Mouse (Mus musculus) macrophage (primary cell): ENCODE data around the gene Shisa8. TPM values are rescaled to one million over a fixed set of nuclear protein-coding genes. Genes with fewer than 3 reads are reported as not detected.

Source experiments
- H3K27ac ChIP-seq: fragments of 350-480 bp; formaldehyde crosslinking; 2 replicates; pipeline ENCODE4 v1.9.0; 2021
- H3K36me3 ChIP-seq: fragments of 350-480 bp; formaldehyde crosslinking; 2 replicates; pipeline ENCODE4 v1.9.0; 2021; ENCODE audit errors: inconsistent target
- H3K4me3 ChIP-seq: fragments of 350-480 bp; formaldehyde crosslinking; 2 replicates; pipeline ENCODE4 v1.9.0; 2021; ENCODE audit errors: inconsistent target
- H3K79me2 ChIP-seq: fragments of 350-480 bp; formaldehyde crosslinking; 2 replicates; pipeline ENCODE4 v1.9.0; 2021; ENCODE audit errors: inconsistent target
- WGBS: methylation state at CpG from one replicate; pipeline ENCODE4 v1.1.7; 2026; ENCODE audit warnings: inconsistent platforms; ENCODE audit not compliant: missing documents; 5-methylcytosine and 5-hydroxymethylcytosine counted together
- polyA plus RNA-seq: library from polyadenylated mRNA; stranded (reverse); fragments of 250-400 nt; gene quantifications from 3 replicates; pipeline ENCODE4 v1.2.4, GENCODE M21; 2018; ENCODE audit warnings: inconsistent platforms

Shisa8 gene
- polyA plus RNA-seq, 1 experiment from 2014 or later, result not detected

DNA sequence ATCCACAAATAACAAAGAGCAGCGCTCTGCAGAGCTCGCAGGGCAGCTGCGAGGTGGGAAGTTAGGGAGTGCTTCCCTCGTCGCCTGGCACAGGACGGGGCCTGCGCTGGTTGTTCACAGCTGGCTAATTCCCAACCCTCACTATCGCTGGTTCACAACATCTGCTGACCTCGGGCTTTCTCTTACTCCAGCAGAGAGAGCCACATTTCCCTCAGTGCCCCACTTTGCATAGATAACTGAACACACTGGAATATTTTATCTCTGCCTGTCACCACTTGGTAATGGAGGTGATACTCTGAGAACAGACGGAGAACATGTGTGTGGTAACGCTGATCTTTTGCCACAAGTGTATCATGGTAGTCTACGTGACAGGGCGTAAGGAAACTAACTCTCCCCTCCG, 26.5 kb downstream of the Shisa8 start:
- no peak overlapping the region for H3K27ac ChIP-seq
- WGBS, result 96% methylated on average over 14 of the region's 14 CpGs
- H3K79me2 ChIP-seq, result no peaks in the 10 kb centered on the region; the same call in 1 of the 2 replicates
- no peak overlapping the region for H3K4me3 ChIP-seq
- H3K36me3 ChIP-seq, result peaks cover 70% of the 10 kb centered on the region

DNA sequence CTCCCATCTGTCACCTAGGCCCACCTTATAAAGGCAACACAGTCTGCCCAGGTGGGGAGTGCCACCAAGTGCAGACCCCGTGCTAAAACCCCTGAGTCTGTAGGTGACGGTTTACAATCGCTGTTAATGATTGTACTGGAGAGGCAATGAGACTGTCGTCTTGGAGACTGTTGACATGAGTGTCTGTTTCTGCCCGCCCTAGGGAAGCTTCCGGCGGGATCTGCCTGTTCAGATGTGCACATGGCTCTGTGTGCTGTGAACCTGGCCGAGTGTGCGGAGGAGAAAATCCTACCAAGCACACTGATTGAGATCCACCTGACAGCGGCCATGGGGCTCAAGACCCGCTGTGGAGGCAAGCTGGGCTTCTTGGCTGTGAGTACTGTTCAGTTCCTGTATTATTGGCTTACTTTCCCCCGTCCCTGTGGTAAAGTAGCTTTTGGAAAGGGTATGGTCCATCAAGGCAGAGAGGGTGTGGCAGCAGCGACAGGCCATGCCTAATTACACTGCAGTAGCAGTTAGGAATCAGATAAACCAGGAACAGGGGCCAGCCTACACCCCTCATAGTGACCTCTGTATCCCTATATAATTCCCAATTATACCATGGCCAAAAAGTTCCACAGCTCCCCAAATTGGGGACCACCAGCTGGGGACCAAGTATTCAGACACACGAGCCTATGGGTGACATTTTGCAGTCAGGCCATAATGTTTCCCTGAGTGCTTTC, 27.4 kb downstream of the Shisa8 start:
- no peak overlapping the region for H3K27ac ChIP-seq
- H3K79me2 ChIP-seq, result no peaks in the 10 kb centered on the region; the same call in 1 of the 2 replicates
- WGBS, result 92% methylated on average over 14 of the region's 14 CpGs
- peaks cover 75% of the 10 kb centered on the region for H3K36me3 ChIP-seq
- no peak overlapping the region for H3K4me3 ChIP-seq

DNA sequence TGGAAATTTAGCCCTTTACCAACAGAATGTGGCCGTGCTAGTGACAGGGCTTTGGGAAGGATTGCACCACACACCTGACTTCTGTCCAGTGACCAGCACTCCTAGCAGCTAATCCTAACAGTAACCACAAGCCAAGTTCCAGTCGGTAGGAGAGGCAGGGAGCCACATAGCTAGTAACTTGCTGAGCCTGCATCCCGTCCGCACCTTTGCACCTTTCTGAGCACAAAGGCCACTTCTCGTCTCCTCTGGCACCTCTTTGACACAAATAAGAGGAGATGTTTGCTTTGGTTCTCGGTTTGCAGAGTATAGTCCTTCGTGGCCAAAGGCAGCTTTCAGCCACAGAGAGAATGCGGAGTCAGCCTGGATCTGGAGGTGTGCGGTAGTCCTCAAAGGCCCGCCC, 28.0 kb downstream of the Shisa8 start:
- 90% methylated on average over 9 of the region's 10 CpGs for WGBS
- H3K4me3 ChIP-seq, result no peak overlapping the region
- H3K27ac ChIP-seq, result no peak overlapping the region
- no peaks in the 10 kb centered on the region; the same call in 1 of the 2 replicates for H3K79me2 ChIP-seq
- peaks cover 81% of the 10 kb centered on the region for H3K36me3 ChIP-seq

DNA sequence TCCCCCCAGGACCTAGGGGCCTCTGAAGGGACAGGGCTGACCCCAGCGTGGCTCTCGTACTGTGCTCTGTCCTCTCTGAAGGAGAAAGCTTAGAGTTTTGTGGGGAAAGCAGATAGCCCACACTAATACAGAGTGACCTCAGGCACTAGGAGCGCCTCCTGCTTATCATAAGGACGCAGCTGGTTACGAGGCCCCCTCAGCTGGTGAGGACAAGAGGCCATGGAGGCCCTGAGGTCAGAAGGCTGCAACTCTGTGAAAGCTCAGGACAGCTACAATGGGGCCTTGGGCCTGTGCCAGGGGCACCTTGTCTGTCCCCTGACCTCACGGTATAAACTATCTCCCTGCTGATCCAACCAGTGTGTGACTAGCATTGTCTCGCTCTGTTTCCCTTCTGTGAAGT, 28.4 kb downstream of the Shisa8 start:
- 95% methylated on average over 7 of the region's 7 CpGs for WGBS
- no peaks in the 10 kb centered on the region for H3K79me2 ChIP-seq
- H3K4me3 ChIP-seq, result no peak overlapping the region
- peaks cover 86% of the 10 kb centered on the region for H3K36me3 ChIP-seq
- H3K27ac ChIP-seq, result no peak overlapping the region

DNA sequence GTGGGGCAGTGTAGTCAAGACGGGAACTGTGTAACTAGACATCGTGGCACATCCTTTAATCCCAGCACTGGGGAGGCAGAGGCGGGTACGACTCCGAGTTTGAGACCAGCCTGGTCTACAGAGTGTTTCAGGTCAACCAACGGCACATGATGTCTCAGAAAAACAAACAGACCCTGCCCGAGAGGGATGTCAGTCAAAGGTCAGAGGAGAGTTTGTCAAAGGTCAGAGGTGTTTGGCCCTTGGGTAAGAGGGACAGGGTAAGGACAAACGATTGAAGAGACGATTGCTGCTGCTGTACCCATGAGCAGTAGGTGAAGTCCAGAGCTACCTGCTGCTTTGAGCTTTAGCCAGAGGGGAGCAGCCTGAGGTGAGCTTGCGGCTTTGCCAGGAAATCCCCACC, 29.0 kb downstream of the Shisa8 start:
- H3K27ac ChIP-seq, result no peak overlapping the region
- H3K79me2 ChIP-seq, result no peaks in the 10 kb centered on the region
- WGBS, result 96% methylated on average over 10 of the region's 10 CpGs
- no peak overlapping the region for H3K4me3 ChIP-seq
- peaks cover 91% of the 10 kb centered on the region for H3K36me3 ChIP-seq

DNA sequence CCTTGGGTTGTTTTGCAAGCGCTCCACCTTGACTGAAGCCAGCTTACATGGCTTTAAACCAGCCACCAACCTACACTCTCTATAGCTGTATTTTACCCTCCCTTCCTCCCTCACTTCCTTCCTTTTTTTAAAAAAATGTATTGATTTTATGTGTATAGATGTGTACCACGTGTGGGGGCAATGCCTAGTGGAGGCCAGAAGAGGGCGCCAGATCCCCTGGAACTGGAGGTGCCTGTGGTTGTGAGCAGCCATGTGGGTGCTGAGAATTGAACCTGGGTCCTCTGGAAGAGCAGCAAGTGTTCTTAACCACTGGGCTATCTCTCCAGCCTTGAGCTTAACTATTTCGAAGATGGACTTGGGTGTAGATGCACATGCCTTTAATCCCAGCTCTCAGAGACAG, 30.3 kb downstream of the Shisa8 start:
- peaks cover 93% of the 10 kb centered on the region for H3K36me3 ChIP-seq
- no peaks in the 10 kb centered on the region for H3K79me2 ChIP-seq
- H3K4me3 ChIP-seq, result no peak overlapping the region
- no peak overlapping the region for H3K27ac ChIP-seq
- 97% methylated on average over 4 of the region's 4 CpGs for WGBS

DNA sequence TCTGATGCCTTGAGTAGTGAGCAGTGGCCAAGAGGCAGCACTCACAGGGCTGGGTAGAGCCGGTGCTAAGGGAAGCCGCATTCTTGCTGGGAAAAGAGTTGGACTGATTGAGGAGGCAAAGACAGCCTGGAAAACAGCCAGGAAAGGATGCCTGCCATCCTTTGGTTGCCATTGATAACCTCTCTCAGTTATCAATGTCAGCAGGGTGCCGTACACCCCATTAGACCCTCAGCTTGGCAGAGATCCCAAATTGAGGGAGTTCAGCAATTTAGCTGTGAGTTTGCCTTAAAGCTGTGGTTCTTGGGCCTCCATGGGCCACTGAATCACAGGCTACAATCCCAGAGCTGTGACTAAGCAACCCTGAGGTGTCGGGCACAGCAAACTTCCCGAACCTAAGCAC, 31.5 kb downstream of the Shisa8 start:
- Histone ChIP-seq H3K27ac (no peak overlapping the region), H3K36me3 (peaks cover 99% of the 10 kb centered on the region), H3K79me2 (no peaks in the 10 kb centered on the region), H3K4me3 (no peak overlapping the region)
- 93% methylated on average over 4 of the region's 5 CpGs for WGBS

DNA sequence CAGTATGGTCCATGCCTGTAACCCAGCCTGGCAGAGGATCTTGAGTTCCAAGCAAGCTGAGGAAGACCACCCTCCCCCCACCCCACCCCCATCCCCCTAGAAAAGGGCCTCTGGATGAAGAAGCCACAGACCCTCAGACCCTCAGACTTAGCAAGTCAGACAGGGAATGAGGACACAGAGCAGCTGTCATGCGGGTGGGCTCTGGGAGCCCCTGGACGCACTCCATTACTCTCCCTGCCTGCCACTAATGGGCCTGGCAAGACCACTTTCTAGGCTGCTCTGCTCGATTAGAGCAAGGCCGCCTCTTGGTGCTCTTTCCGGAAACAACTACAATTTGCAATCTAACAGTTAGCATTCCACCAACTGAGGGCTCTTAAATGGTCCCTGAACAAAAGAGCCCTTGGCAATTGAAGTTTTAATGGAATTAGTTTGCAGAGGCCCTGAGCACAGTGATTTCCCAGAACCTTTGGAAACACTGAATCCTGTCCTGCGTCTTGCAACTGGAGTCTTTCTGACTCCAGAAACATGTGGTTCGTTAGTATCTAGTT, 34.8 kb downstream of the Shisa8 start:
- H3K36me3 ChIP-seq, result peaks cover 94% of the 10 kb centered on the region
- no peak overlapping the region for H3K27ac ChIP-seq
- WGBS, result 94% methylated on average over 7 of the region's 7 CpGs
- no peak overlapping the region for H3K4me3 ChIP-seq
- no peaks in the 10 kb centered on the region for H3K79me2 ChIP-seq

DNA sequence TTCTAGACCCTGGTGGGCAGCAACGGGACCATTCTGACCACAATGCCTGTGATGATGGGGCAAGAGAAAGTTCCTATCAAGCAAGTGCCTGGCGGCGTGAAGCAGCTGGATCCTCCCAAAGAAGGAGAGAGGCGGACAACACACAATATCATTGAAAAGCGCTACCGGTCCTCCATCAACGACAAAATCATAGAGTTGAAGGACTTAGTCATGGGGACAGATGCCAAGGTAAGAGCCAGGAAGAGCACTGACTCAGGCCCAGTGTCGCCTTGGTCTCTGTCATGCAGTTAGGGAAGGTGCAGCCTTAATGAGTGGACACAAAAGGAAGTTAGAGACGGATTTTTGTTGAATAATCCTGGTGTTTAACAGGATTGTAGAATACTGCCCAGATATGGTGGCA, 37.5 kb downstream of the Shisa8 start:
- 97% methylated on average over 9 of the region's 9 CpGs for WGBS
- peaks cover 8% of the 10 kb centered on the region for H3K79me2 ChIP-seq
- no peak overlapping the region for H3K4me3 ChIP-seq

DNA sequence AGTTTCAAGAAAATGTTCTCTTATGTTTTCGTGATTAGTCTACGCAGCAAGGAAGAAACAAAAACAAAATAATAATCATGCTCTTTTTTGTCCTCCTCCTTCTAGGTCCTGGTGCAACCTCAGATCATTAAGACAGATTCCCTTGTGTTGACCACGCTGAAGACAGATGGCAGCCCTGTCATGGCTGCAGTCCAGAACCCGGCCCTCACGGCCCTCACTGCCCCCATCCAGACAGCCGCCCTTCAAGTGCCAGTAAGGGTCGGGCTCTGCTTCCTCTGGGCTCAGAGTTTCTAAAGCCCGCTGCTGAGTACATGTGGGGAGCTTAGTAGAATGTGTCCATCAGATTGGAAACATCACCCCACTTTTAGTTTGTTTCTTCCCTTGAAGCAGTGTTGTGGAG, 40.0 kb downstream of the Shisa8 start:
- 85% methylated on average over 8 of the region's 8 CpGs for WGBS
- peaks cover 74% of the 10 kb centered on the region for H3K36me3 ChIP-seq
- no peak overlapping the region for H3K27ac ChIP-seq
- no peak overlapping the region for H3K4me3 ChIP-seq
- peaks cover 32% of the 10 kb centered on the region for H3K79me2 ChIP-seq

More for the DNA sequence above, 37.5 kb downstream of the Shisa8 start:
- peaks cover 94% of the 10 kb centered on the region for H3K36me3 ChIP-seq
- H3K27ac ChIP-seq, result no peak overlapping the region

DNA sequence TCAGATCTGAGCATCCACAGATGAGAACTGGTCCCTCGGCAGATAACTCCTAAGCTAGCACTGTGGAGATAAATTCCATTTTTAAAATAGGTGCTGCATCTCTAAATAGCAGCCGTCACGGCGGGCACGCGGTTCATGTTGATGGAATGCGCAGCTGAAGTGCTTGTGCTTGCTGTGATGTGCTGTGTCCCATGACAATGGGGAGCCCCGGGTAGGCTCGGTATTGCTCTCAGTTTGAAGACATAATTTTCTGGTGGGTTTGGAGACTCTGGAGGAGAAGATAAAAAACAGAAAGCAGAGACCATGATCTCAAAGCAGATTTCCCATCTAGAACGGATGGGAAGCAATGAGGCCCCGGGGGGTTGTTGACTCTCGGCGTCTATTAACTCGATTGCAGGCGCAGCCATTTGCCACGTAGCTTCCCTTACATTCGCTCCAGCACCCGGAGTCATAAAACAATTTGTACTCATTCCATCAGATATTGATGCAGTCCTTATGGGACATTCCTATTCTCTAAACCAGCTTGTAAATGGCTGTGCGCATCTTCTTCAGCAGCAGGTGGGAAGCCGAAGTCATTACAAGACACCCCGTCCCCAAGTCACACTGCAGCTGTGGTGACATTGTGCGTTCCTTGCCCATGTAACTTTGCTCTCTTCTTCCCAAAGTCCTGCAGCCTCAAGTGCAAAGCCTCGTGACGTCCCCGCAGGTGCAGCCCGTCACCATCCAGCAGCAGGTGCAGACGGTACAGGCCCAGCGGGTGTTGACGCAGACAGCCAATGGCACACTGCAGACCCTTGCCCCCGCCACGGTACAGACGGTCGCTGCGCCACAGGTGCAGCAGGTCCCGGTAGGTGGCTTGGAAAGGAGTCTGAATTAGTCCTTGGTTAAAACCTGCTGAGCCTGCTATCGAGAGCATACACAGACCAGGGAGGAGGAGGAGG, 41.9 kb downstream of the Shisa8 start:
- H3K79me2 ChIP-seq, result peaks cover 51% of the 10 kb centered on the region
- no peak overlapping the region for H3K27ac ChIP-seq
- no peak overlapping the region for H3K4me3 ChIP-seq
- 94% methylated on average over 36 of the region's 36 CpGs for WGBS
- H3K36me3 ChIP-seq, result peaks cover 56% of the 10 kb centered on the region

DNA sequence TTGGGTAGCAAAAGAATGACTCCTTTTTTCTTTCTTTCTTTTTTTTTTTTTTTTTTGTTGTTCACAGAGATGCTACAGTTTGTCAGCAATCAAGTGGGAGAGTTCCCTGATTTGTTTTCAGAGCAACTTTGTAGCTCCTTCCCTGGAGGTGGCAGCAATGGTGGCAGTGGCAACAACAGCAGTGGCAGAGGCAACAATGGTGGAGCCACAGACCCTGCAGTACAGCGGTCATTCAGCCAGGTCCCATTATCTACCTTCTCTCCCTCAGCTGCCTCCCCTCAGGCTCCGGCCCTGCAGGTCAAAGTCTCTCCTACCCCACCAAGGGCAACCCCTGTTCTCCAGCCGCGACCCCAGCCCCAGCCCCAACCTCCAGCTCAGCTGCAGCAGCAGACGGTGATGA, 42.9 kb downstream of the Shisa8 start:
- H3K36me3 ChIP-seq, result peaks cover 46% of the 10 kb centered on the region
- peaks cover 62% of the 10 kb centered on the region for H3K79me2 ChIP-seq
- WGBS, result 90% methylated on average over 5 of the region's 5 CpGs
- H3K27ac ChIP-seq, result no peak overlapping the region
- H3K4me3 ChIP-seq, result no peak overlapping the region

DNA sequence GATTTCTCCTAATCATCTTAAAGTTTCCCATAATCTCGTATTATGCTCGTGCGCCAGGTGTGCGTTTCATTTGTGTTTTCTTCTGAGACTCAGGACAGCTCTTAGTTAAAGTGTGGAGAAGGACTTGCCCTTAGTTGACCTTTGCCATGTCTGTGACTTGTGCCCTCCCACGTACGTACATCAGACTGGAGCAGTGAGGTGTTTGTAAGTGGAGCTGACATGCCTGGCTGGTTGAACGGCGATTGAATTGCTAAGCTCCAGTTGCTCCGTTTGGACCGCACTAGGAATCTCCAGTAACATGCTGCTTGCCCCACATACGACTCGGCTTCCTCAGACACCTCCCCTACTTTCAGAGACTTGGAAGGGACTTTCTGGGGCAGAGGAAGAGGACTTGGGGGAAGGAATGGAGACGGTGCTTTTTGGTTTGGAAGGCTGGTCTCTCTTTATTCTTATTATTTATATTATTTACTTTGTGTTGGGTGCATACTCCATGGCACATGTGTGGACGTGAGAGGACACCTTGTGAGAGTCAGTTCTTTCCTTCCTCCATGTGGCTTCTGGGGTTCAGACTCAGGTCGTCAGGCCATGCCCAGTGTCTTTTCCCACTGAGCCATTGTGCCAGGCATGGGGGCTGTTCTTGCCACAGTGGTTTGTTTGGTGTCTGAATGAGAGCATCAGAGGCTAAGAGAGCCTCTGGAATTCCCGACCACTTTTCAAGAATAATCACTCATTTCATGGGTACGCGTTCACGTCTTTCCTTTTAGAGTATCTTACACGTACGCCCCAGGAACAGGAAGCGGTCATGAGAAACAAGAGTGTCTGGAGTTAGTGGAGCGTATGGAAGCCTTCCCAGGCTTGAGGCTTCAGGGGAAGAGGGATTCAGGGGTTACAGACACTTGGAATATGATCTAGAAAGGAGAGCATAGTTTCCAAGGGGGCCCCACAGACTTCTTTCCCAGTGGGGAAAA, 45.1 kb downstream of the Shisa8 start:
- Histone ChIP-seq H3K79me2 (peaks cover 84% of the 10 kb centered on the region), H3K27ac (no peak overlapping the region), H3K4me3 (no peak overlapping the region), H3K36me3 (peaks cover 27% of the 10 kb centered on the region; the same call in 1 of the 2 replicates)
- WGBS, result 87% methylated on average over 23 of the region's 23 CpGs
